ENCODE assay signal across 10 mouse cellular contexts in genomic region chr10:76963997-76964396, GRCm38 (mm10). TPM values are rescaled to one million over a fixed set of nuclear protein-coding genes. Genes with fewer than 3 reads are reported as not detected.
A peak's percentile ranks its signal among the peaks of the same experiment; 100 is the strongest.
DNase-seq lines count a peak whose midpoint lies in the region; ATAC-seq and TF ChIP-seq lines count a peak whose summit lies in the region.
"Had no signal": no experiment of that assay in that cellular context is flagged by ENCODE, and none has a peak within 500 bp of the region (broad histone marks: within the 10 kb centered on the region; RNA-seq: fewer than 3 reads in every experiment).

No protein-coding gene starts in this region.

- H3K4me2 ChIP-seq in hindbrain, embryonic 14.5 days (replicated peaks) = no peak overlapping the region
- H3K4me2 ChIP-seq in embryonic facial prominence, embryonic 14.5 days (ENCODE audit: low read depth, low read length) = no peak overlapping the region
- H3K4me2 ChIP-seq in midbrain, embryonic 13.5 days (replicated peaks) = peak overlapping the region; percentile 25; the same call in 1 of the 2 replicates

- H3K36me3 ChIP-seq in hindbrain, embryonic 10.5 days = no peaks in the 10 kb centered on the region
- H3K36me3 ChIP-seq in hindbrain, embryonic 14.5 days (replicated peaks; ENCODE audit: control insufficient read depth, insufficient read depth) = no peaks in the 10 kb centered on the region
- no peaks in the 10 kb centered on the region for H3K36me3 ChIP-seq in embryonic facial prominence, embryonic 14.5 days (ENCODE audit: control insufficient read depth, insufficient read depth, low read length)
- no peaks in the 10 kb centered on the region for H3K36me3 ChIP-seq in kidney, adult 2 months (ENCODE audit: control insufficient read depth, insufficient read depth, low read length)
- no peaks in the 10 kb centered on the region for H3K36me3 ChIP-seq in midbrain, embryonic 13.5 days
- H3K36me3 ChIP-seq: G1E had no signal

- 20% methylated on average over 9 of the region's 9 CpGs for WGBS in hindbrain, embryonic 10.5 days
- WGBS in hindbrain, embryonic 14.5 days = 19% methylated on average over 9 of the region's 9 CpGs
- 12% methylated on average over 9 of the region's 9 CpGs for WGBS in embryonic facial prominence, embryonic 14.5 days
- 43% methylated on average over 9 of the region's 9 CpGs for WGBS in kidney, adult 2 months
- WGBS in midbrain, embryonic 13.5 days = 40% methylated on average over 9 of the region's 9 CpGs

- H3K27me3 ChIP-seq in hindbrain, embryonic 10.5 days (ENCODE audit: insufficient read depth, poor library complexity, severe bottlenecking) = no peaks in the 10 kb centered on the region
- H3K27me3 ChIP-seq in hindbrain, embryonic 14.5 days (ENCODE audit: control insufficient read depth, insufficient read depth, low read length) = no peaks in the 10 kb centered on the region
- H3K27me3 ChIP-seq in embryonic facial prominence, embryonic 14.5 days (replicated peaks; ENCODE audit: control insufficient read depth, insufficient read depth, low read length) = no peaks in the 10 kb centered on the region
- no peaks in the 10 kb centered on the region for H3K27me3 ChIP-seq in kidney, adult 2 months (replicated peaks; ENCODE audit: control insufficient read depth, insufficient read depth, low read length)
- H3K27me3 ChIP-seq in midbrain, embryonic 13.5 days = no peaks in the 10 kb centered on the region

- H3K9me3 ChIP-seq in hindbrain, embryonic 10.5 days = no peaks in the 10 kb centered on the region
- H3K9me3 ChIP-seq in hindbrain, embryonic 14.5 days (ENCODE audit: control insufficient read depth, low read length) = no peaks in the 10 kb centered on the region
- no peaks in the 10 kb centered on the region for H3K9me3 ChIP-seq in embryonic facial prominence, embryonic 14.5 days (ENCODE audit: control insufficient read depth, low read length)
- H3K9me3 ChIP-seq in midbrain, embryonic 13.5 days = no peaks in the 10 kb centered on the region

- peaks cover 62% of the 10 kb centered on the region for H3K4me1 ChIP-seq in hindbrain, embryonic 10.5 days (replicated peaks)
- H3K4me1 ChIP-seq in hindbrain, embryonic 14.5 days (replicated peaks; ENCODE audit: control insufficient read depth, insufficient read depth, low read length) = peaks cover 16% of the 10 kb centered on the region
- peaks cover 28% of the 10 kb centered on the region for H3K4me1 ChIP-seq in embryonic facial prominence, embryonic 14.5 days (ENCODE audit: control insufficient read depth, insufficient read depth, low read length)
- H3K4me1 ChIP-seq in kidney, adult 2 months (ENCODE audit: control insufficient read depth, insufficient read depth, low read length) = peaks cover 6% of the 10 kb centered on the region; the same call in 1 of the 2 replicates
- H3K4me1 ChIP-seq in midbrain, embryonic 13.5 days (replicated peaks) = peaks cover 45% of the 10 kb centered on the region

- no peak for TF ChIP-seq POLR2A in kidney, adult 2 months (IDR thresholded peaks at IDR 0.05; ENCODE audit: low read depth, low read length)

- no peak for ATAC-seq in hindbrain, embryonic 14.5 days (ENCODE audit: low FRiP score)
- ATAC-seq in embryonic facial prominence, embryonic 14.5 days (ENCODE audit: low read depth) = no peak
- ATAC-seq in midbrain, embryonic 13.5 days = no peak

- no peak overlapping the region for H3K9ac ChIP-seq in hindbrain, embryonic 14.5 days
- no peak overlapping the region for H3K9ac ChIP-seq in embryonic facial prominence, embryonic 14.5 days (ENCODE audit: low read depth, low read length)
- H3K9ac ChIP-seq in midbrain, embryonic 13.5 days (replicated peaks) = no peak overlapping the region

- TF ChIP-seq CTCF in kidney, adult 2 months (conservative IDR thresholded peaks at IDR 0.05; ENCODE audit: insufficient read depth, insufficient read length, low read depth, low read length) = no peak

- DNase-seq in hindbrain, embryonic 10.5 days (ENCODE audit: low spot score) = peak; percentile 71
- DNase-seq in hindbrain, embryonic 14.5 days (ENCODE audit: low spot score) = no peak
- DNase-seq in embryonic facial prominence, embryonic 14.5 days (ENCODE audit: low spot score) = peak; percentile 65
- peak; percentile 57 for DNase-seq in kidney, adult 2 months
- no peak for DNase-seq in thymus, adult 18-20 months
- no peak for DNase-seq in layer of hippocampus, postnatal 25 days (ENCODE audit: extremely low spot score in 1 of 2, low spot score in 1 of 2)
- no peak for DNase-seq in spleen, postnatal 10 days (ENCODE audit: low spot score in 2 of 2)

- peak overlapping the region; percentile 28 for H3K4me3 ChIP-seq in hindbrain, embryonic 10.5 days
- H3K4me3 ChIP-seq in hindbrain, embryonic 14.5 days (replicated peaks; ENCODE audit: low read length) = no peak overlapping the region
- H3K4me3 ChIP-seq in embryonic facial prominence, embryonic 14.5 days (ENCODE audit: low read depth, low read length) = no peak overlapping the region
- no peak overlapping the region for H3K4me3 ChIP-seq in kidney, adult 2 months (ENCODE audit: insufficient read depth, low read depth, low read length)
- no peak overlapping the region for H3K4me3 ChIP-seq in midbrain, embryonic 13.5 days (replicated peaks)
- H3K4me3 ChIP-seq: erythroblast, embryonic 14.5 days had no signal

- H3K27ac ChIP-seq in hindbrain, embryonic 10.5 days = peak overlapping the region; percentile 85
- no peak overlapping the region for H3K27ac ChIP-seq in hindbrain, embryonic 14.5 days
- H3K27ac ChIP-seq in embryonic facial prominence, embryonic 14.5 days (replicated peaks; ENCODE audit: low read depth, low read length) = no peak overlapping the region
- H3K27ac ChIP-seq in kidney, adult 2 months (ENCODE audit: insufficient read depth, low read depth, low read length) = 0 out of 2 replicates have a peak overlapping the region, but pooled peaks have one; percentile 22
- H3K27ac ChIP-seq in midbrain, embryonic 13.5 days = no peak overlapping the region

RNA-seq across cellular contexts. Expression of gene Pcbp3, which starts 2.3 kb away (rescaled TPM):
- 89.5 and 94.7 TPM in 2 replicates for polyA plus RNA-seq in hindbrain, embryonic 10.5 days (2016; fragmentation: Nextera tagmentation; extraction: Ambion mirVana)
- polyA plus RNA-seq in hindbrain, embryonic 14.5 days (2014; fragmentation: Nextera tagmentation; extraction: Ambion mirVana) = 45.2 and 45.3 TPM in 2 replicates
- polyA plus RNA-seq in embryonic facial prominence, embryonic 14.5 days (2014; fragmentation: Nextera tagmentation; extraction: Ambion mirVana) = 18.9 and 20.9 TPM in 2 replicates
- 19.1 and 23.5 TPM in 2 replicates for polyA plus RNA-seq in kidney, adult 2 months (2012; rRNA removed)
- 55.2 and 55.3 TPM in 2 replicates for polyA plus RNA-seq in midbrain, embryonic 13.5 days (2015; fragmentation: Nextera tagmentation; extraction: Ambion mirVana)
- total RNA-seq in layer of hippocampus, postnatal 25 days (2021) = 10 to 100 TPM; 63.6 to 66.6 TPM
- total RNA-seq: G1E had no signal
- polyA plus RNA-seq: G1E had no signal

Comparison
In these comparisons a context has a peak if more than half of its experiments do, and no peak if none do; other contexts are left out.
1. DNase-seq: peak in hindbrain, embryonic 10.5 days (single experiment), embryonic facial prominence, embryonic 14.5 days (single experiment) and kidney, adult 2 months (single experiment); none in hindbrain, embryonic 14.5 days (single experiment), thymus, adult 18-20 months (0 of 2), layer of hippocampus, postnatal 25 days (0 of 2) and spleen, postnatal 10 days (0 of 2).
2. H3K27ac ChIP-seq: peak in hindbrain, embryonic 10.5 days (single experiment) and kidney, adult 2 months (single experiment); none in hindbrain, embryonic 14.5 days (single experiment), embryonic facial prominence, embryonic 14.5 days (single experiment) and midbrain, embryonic 13.5 days (single experiment).